Mouse (Mus musculus): ENCODE measurements around the gene Per1. TPM values are rescaled to one million over a fixed set of nuclear protein-coding genes. Genes with fewer than 3 reads are reported as not detected.

The Per1 gene
- polyA plus RNA-seq, 1 experiment: 1.4 TPM

DNA sequence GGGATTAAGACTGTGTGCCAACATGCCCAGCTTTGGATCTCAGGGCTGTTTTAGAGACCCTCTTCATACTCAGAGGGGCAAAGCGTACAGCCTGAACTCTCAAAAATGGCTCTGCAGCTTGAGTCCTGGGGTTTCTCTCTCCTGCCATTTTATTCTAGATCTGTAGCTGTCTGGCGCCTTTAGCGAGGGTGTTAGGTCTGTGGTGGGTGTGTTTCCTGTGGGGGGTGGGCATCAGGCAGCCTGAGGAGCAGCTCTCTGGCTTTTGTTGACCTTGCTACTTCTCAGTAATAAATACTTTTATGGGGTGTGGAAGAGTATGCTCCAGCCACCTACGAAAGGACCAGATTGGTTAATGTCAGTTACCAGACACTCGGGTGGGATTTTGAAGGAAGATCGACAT, 17.0 kb upstream of the Per1 start:
- Histone ChIP-seq H3K27me3 (ENCODE audit: control insufficient read depth) (no peaks in the 10 kb centered on the region; the same call in 1 of the 2 replicates), H3K36me3 (ENCODE audit: control insufficient read depth) (no peaks in the 10 kb centered on the region), H3K4me1 (ENCODE audit: control insufficient read depth) (peaks cover 33% of the 10 kb centered on the region), H3K4me3 (replicated peaks) (no peak overlapping the region), H3K9me3 (ENCODE audit: control insufficient read depth, low read length) (no peaks in the 10 kb centered on the region)
- no peak for TF ChIP-seq GATA1 (IDR thresholded peaks at IDR 0.05; ENCODE audit: low read length)
- no peak for TF ChIP-seq TAL1 (IDR thresholded peaks at IDR 0.05; ENCODE audit: low read length)

DNA sequence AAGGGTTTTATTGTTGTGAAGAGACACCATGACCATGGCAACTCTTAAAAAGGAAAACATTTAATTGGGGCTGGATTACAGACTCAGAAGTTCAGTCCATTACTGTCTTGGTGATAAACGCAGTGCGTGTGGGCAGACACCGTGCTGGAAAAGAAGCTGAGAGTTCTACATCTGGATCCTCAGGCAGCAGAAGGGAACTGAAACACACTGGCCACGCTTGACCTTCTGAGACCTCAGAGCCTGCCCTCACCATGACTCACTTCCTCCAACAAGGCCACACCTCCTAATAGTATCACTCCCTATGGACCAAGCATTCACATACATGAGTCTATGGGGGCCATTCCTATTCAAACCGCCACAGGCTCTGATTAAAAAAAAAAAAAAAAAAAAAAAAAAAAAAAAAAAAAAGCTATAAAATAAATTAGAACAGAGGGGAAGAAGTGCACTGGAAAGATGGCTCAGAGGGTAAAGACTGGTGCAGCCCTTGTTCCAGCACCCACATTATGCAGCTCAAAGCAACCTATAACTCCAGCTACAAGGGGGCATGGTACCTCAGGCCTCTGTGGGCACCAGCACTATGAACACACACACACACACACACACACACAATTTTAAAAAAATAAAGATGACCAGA, 16.1 kb upstream of the Per1 start:
- H3K27me3 ChIP-seq (ENCODE audit: control insufficient read depth): no peaks in the 10 kb centered on the region; the same call in 1 of the 2 replicates
- no peaks in the 10 kb centered on the region for H3K36me3 ChIP-seq (ENCODE audit: control insufficient read depth)
- no peaks in the 10 kb centered on the region for H3K9me3 ChIP-seq (ENCODE audit: control insufficient read depth, low read length)
- no peak for TF ChIP-seq GATA1 (IDR thresholded peaks at IDR 0.05; ENCODE audit: low read length)
- no peak for TF ChIP-seq TAL1 (IDR thresholded peaks at IDR 0.05; ENCODE audit: low read length)
- no peak overlapping the region for H3K4me3 ChIP-seq (replicated peaks)
- H3K4me1 ChIP-seq (ENCODE audit: control insufficient read depth): peaks cover 24% of the 10 kb centered on the region

DNA sequence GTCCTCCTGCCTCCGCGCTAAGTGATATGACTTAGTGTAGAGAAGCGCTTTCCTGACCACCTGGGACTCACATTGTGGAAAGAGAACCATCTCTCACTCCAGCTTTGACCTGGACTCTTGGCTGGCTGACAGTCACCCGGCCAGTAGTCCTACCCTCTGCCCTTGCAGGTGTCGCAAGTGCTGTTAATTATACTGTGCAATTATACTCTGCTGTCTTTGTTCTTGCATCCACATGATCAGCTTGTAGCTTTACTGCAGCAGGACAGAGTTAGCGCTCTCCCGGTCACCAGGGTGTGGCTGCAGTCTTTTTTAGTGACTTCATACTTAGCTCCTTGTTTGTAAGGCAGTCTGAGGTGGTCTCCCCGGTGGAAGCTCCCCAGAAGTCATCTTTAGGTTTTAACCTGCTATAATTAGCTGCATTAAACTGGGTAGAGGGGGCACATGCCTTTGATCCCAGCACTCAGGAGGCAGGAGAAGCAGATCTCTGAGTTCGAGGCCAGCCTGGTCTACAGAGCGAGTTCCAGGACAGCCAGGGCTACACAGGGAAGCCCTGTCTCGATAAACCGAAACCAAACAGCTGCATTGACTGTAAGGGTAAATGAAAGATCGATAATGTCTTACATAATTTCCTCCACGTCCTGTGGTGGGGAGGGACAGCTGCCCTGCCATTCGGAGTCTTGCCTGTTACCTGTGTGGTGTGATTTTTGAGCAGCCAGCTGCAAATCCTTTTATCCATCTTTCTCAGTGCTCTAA, 14.7 kb upstream of the Per1 start:
- Histone ChIP-seq H3K27me3 (ENCODE audit: control insufficient read depth) (no peaks in the 10 kb centered on the region; the same call in 1 of the 2 replicates), H3K4me3 (replicated peaks) (no peak overlapping the region), H3K9me3 (ENCODE audit: control insufficient read depth, low read length) (no peaks in the 10 kb centered on the region), H3K4me1 (ENCODE audit: control insufficient read depth) (peaks cover 12% of the 10 kb centered on the region), H3K36me3 (ENCODE audit: control insufficient read depth) (no peaks in the 10 kb centered on the region)
- TF ChIP-seq TAL1 (IDR thresholded peaks at IDR 0.05; ENCODE audit: low read length): no peak
- no peak for TF ChIP-seq GATA1 (IDR thresholded peaks at IDR 0.05; ENCODE audit: low read length)

DNA sequence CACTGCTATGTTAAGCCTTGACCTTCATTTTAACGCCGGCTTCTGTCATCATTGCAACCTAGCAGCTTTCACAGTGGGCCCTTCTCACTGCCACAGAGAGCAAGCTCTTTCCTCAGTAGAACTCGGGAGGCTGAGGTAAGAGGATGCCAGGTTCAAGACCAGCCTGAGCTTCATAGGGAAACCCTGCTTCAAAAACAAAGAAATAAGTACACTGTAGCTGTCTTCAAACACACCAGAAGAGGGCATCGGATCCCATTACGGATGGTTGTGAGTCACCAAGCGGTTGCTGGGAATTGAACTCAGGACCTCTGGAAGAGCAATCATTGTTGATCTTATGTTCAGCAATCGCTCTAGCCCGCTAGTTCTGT, 14.2 kb upstream of the Per1 start:
- no peaks in the 10 kb centered on the region for H3K9me3 ChIP-seq (ENCODE audit: control insufficient read depth, low read length)
- TF ChIP-seq TAL1 (IDR thresholded peaks at IDR 0.05; ENCODE audit: low read length): no peak
- no peak for TF ChIP-seq GATA1 (IDR thresholded peaks at IDR 0.05; ENCODE audit: low read length)
- no peak overlapping the region for H3K4me3 ChIP-seq (replicated peaks)
- peaks cover 11% of the 10 kb centered on the region for H3K4me1 ChIP-seq (ENCODE audit: control insufficient read depth)
- no peaks in the 10 kb centered on the region for H3K36me3 ChIP-seq (ENCODE audit: control insufficient read depth)
- no peaks in the 10 kb centered on the region; the same call in 1 of the 2 replicates for H3K27me3 ChIP-seq (ENCODE audit: control insufficient read depth)

DNA sequence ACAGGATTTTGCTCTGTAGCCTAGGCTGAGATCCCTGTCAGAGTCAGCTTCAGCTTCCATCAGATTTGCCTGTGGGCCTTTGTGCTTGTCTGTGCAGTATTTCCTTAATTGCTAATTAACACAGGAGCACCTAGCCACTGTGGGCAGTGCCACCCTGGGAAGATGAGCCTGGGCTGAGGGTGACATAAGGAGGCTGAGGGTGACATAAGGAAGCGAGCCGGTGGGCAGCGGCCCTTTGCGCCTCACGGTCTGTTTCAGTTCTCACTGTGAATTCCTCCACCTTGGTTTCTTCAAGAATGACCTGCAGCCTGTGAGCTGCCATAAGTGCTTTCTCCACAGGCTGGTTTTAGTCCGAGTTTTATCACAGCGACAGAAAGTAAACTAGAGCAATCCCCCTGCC, 13.4 kb upstream of the Per1 start:
- Histone ChIP-seq H3K4me1 (ENCODE audit: control insufficient read depth) (peaks cover 5% of the 10 kb centered on the region), H3K36me3 (ENCODE audit: control insufficient read depth) (no peaks in the 10 kb centered on the region), H3K27me3 (ENCODE audit: control insufficient read depth) (no peaks in the 10 kb centered on the region; the same call in 1 of the 2 replicates), H3K4me3 (replicated peaks) (no peak overlapping the region), H3K9me3 (ENCODE audit: control insufficient read depth, low read length) (no peaks in the 10 kb centered on the region)
- TF ChIP-seq TAL1 (IDR thresholded peaks at IDR 0.05; ENCODE audit: low read length) (no peak), GATA1 (IDR thresholded peaks at IDR 0.05; ENCODE audit: low read length) (no peak)

DNA sequence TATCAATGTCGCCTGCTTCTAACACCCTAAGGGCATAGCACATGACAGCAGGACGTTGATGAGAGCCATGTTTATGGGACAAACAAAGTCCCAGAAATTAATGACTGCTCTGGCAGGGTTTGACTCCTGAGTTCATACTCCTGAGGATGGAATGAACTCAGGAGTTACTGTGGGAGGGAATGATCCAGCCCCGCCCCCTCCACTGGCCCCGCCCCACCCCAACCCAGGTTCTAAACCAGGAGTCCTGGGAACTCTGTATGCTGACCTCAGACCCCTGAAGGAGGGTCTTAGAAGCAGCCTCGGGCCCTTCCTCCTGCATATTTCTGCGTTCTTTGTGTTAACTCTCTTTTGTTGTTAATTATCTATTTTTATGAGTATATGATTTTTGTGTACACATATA, 9.4 kb upstream of the Per1 start:
- Histone ChIP-seq H3K9me3 (ENCODE audit: control insufficient read depth, low read length) (no peaks in the 10 kb centered on the region), H3K4me3 (replicated peaks) (no peak overlapping the region), H3K4me1 (ENCODE audit: control insufficient read depth) (peaks cover 35% of the 10 kb centered on the region), H3K27me3 (ENCODE audit: control insufficient read depth) (no peaks in the 10 kb centered on the region; the same call in 1 of the 2 replicates), H3K36me3 (ENCODE audit: control insufficient read depth) (peaks cover 14% of the 10 kb centered on the region)
- TF ChIP-seq TAL1 (IDR thresholded peaks at IDR 0.05; ENCODE audit: low read length): no peak
- TF ChIP-seq GATA1 (IDR thresholded peaks at IDR 0.05; ENCODE audit: low read length): no peak

DNA sequence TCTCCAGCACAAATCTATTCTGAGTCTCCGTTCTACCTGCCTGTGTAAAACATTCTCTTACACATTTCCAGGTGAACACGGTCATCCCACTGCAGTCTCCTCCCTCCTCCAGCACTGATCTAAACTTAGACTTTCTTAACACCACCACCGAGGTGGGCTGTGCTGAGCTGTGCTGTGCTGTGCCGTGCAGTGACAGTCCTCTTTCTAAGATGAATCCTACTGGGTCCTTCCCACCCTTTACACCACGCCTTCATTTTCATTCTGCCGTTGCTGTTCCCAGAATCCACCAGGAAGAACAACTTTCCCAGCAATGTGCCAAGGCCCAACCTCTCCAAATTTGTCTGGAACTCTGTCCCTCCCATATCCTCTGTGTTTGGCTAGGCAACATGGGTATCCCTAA, 8.6 kb upstream of the Per1 start:
- H3K4me3 ChIP-seq (replicated peaks): no peak overlapping the region
- peaks cover 42% of the 10 kb centered on the region for H3K4me1 ChIP-seq (ENCODE audit: control insufficient read depth)
- no peaks in the 10 kb centered on the region; the same call in 1 of the 2 replicates for H3K27me3 ChIP-seq (ENCODE audit: control insufficient read depth)
- no peaks in the 10 kb centered on the region for H3K9me3 ChIP-seq (ENCODE audit: control insufficient read depth, low read length)
- H3K36me3 ChIP-seq (ENCODE audit: control insufficient read depth): peaks cover 22% of the 10 kb centered on the region
- no peak for TF ChIP-seq TAL1 (IDR thresholded peaks at IDR 0.05; ENCODE audit: low read length)
- TF ChIP-seq GATA1 (IDR thresholded peaks at IDR 0.05; ENCODE audit: low read length): no peak

DNA sequence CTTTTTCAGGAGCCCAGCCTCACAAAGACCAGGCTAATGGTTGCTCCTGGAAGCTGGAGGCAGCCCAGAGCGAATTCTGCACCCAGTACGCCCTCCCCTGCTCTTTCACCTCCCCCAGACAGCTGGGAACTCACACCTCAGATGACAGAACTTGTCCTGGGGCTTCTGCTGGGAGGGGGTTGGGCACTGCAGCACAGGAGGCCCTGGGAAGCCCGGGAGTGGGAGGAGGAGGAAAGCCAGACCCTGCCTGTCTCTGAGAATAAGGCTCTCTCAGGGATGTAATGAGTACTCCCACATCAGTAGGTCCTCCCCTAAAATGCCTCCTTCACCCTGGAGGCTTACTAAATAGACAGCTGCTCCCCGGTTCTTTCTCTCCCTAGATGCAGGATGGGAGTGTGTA, 7.9 kb upstream of the Per1 start:
- Histone ChIP-seq H3K9me3 (ENCODE audit: control insufficient read depth, low read length) (no peaks in the 10 kb centered on the region), H3K4me1 (ENCODE audit: control insufficient read depth) (peaks cover 49% of the 10 kb centered on the region), H3K27me3 (ENCODE audit: control insufficient read depth) (no peaks in the 10 kb centered on the region; the same call in 1 of the 2 replicates), H3K36me3 (ENCODE audit: control insufficient read depth) (peaks cover 29% of the 10 kb centered on the region), H3K4me3 (replicated peaks) (no peak overlapping the region)
- no peak for TF ChIP-seq GATA1 (IDR thresholded peaks at IDR 0.05; ENCODE audit: low read length)
- TF ChIP-seq TAL1 (IDR thresholded peaks at IDR 0.05; ENCODE audit: low read length): no peak

DNA sequence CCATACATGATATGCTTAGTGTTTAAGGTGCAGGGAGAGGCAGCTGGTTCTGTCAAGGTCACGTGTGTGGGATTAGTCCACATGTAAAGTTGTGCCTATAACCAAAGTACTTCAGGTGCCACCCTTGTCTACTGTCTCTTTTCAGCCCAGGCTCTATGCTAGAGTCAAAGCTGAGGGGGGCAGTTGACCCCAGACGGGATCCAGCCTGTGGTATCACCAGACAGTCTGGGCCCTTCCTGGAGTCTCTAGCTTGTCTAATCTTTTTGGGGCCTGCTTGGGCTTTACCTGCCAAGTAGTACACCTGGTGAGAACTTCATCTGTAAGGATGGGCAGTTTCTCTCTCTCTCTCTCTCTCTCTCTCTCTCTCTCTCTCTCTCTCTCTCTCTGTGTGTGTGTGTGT, 7.4 kb upstream of the Per1 start:
- peaks cover 33% of the 10 kb centered on the region for H3K36me3 ChIP-seq (ENCODE audit: control insufficient read depth)
- TF ChIP-seq TAL1 (IDR thresholded peaks at IDR 0.05; ENCODE audit: low read length) (no peak), GATA1 (IDR thresholded peaks at IDR 0.05; ENCODE audit: low read length) (no peak)
- no peaks in the 10 kb centered on the region; the same call in 1 of the 2 replicates for H3K27me3 ChIP-seq (ENCODE audit: control insufficient read depth)
- H3K9me3 ChIP-seq (ENCODE audit: control insufficient read depth, low read length): no peaks in the 10 kb centered on the region
- peak overlapping the region; percentile 100 for H3K4me3 ChIP-seq (replicated peaks)
- H3K4me1 ChIP-seq (ENCODE audit: control insufficient read depth): peaks cover 52% of the 10 kb centered on the region

All from erythroblast, embryonic 14.5 days (primary cell).